Mouse (Mus musculus): ENCODE results near the gene Naalad2.
"Not testable (repeated sequence)": the region's sequence is repeated elsewhere in the genome, so short reads cannot be mapped to it uniquely, and the experiment has no call there.

DNA sequence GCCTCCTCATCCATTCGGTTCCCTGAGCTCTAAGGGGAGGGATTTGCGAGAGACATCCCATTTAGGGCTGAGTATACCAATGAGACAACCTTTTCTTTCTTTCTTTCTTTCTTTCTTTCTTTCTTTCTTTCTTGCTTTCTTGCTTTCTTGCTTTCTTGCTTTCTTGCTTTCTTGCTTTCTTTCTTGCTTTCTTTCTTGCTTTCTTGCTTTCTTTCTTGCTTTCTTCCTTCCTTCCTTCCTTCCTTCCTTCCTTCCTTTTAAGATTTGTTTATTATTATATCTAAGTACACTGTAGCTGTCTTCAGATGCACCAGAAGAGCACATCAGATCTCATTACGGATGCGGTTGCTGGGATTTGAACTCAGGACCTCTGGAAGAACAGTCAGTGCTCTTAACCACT, 9.6 kb upstream of the Naalad2 start:
- not testable (repeated sequence) for TF ChIP-seq CTCF (IDR thresholded peaks at IDR 0.05; ENCODE audit: low read depth); EP300 (optimal IDR thresholded peaks at IDR 0.05)

All from stomach, postnatal 0 days (tissue).